Mouse (Mus musculus) heart, embryonic 16.5 days (tissue): ENCODE results near the gene Cacna2d2. TPM values are rescaled to one million over a fixed set of nuclear protein-coding genes. Genes with fewer than 3 reads are reported as not detected.

ENCODE experiments used
- ATAC-seq: fragments of 200-750 bp; cut with Nextera tagmentation; replicated peaks from 2 replicates; pipeline ENCODE4 v1.8.0; 2017; ENCODE audit warnings: moderate number of reproducible peaks; ENCODE audit not compliant: insufficient read depth, low FRiP score; ENCODE audit errors: extremely low read depth
- H3K27ac ChIP-seq: fragments of 300-500 bp; sonication (generic); 2 replicates; pipeline ENCODE4 v1.5.1; 2014; ENCODE audit warnings: mild to moderate bottlenecking, low read length, control low read depth, moderate library complexity
- H3K27me3 ChIP-seq: fragments of 300-500 bp; sonication (generic); 2 replicates; pipeline ENCODE4 v1.6.1; 2014; ENCODE audit warnings: low read length, mixed read lengths; ENCODE audit not compliant: control insufficient read depth, insufficient read depth
- H3K36me3 ChIP-seq: fragments of 300-500 bp; sonication (generic); 2 replicates; pipeline ENCODE4 v1.6.1; 2014; ENCODE audit not compliant: control insufficient read depth, insufficient read depth
- H3K4me1 ChIP-seq: fragments of 300-500 bp; sonication (generic); 2 replicates; pipeline ENCODE4 v1.6.1; 2014; ENCODE audit warnings: low read length, mixed read lengths; ENCODE audit not compliant: control insufficient read depth, insufficient read depth
- H3K4me2 ChIP-seq: fragments of 300-500 bp; sonication (generic); 2 replicates; pipeline ENCODE4 v1.6.1; 2014; ENCODE audit warnings: low read depth, mild to moderate bottlenecking, control low read depth, low read length
- H3K4me3 ChIP-seq: fragments of 300-500 bp; sonication (generic); 2 replicates; pipeline ENCODE4 v1.5.1; 2014; ENCODE audit warnings: mild to moderate bottlenecking, control low read depth, low read length
- H3K9ac ChIP-seq: fragments of 300-500 bp; sonication (generic); 2 replicates; pipeline ENCODE4 v1.6.1; 2014; ENCODE audit warnings: low read length, control low read depth
- H3K9me3 ChIP-seq: fragments of 300-500 bp; sonication (generic); replicated peaks from 2 replicates; pipeline ENCODE4 v1.6.1; 2016; ENCODE audit warnings: low read length; ENCODE audit not compliant: control insufficient read depth
- WGBS: fragments of 180-500 bp; shearing (Covaris S2); extraction: QIAGEN DNeasy Blood & Tissue Kit; methylation state at CpG from one replicate; pipeline ENCODE4 v1.1.7; 2014; 5-methylcytosine and 5-hydroxymethylcytosine counted together
- polyA plus RNA-seq: library from polyadenylated mRNA; unstranded; fragments of >200 nt; fragmentation: Nextera tagmentation; extraction: Ambion mirVana; gene quantifications from 2 replicates; pipeline ENCODE4 v1.2.1, GENCODE M21; 2015

Cacna2d2 gene
- polyA plus RNA-seq, 1 experiment from 2014 or later: 2.6 TPM

DNA sequence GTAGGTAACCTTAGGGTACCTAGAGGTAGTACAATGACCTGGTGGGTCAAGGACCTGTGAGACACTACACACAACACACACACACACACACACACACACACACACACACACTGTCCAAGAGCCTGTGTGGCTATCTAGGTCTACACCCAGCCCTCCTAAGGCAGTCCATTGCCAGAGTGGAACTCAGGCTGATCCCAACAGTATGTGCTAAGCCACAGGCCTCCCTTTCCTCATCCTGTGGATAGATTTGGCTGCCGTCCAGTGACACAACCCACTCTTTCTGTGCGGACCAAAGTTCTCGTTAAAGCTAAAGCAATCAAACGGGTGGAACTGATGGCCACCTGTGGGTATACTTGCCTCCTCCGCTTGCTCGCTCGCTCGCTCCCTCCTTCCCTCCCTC, 90.7 kb downstream of the Cacna2d2 start:
- Histone ChIP-seq H3K9ac (no peak overlapping the region), H3K36me3 (no peaks in the 10 kb centered on the region), H3K27ac (no peak overlapping the region), H3K9me3 (no peaks in the 10 kb centered on the region), H3K27me3 (no peaks in the 10 kb centered on the region), H3K4me1 (no peaks in the 10 kb centered on the region), H3K4me3 (no peak overlapping the region), H3K4me2 (no peak overlapping the region)
- no peak for ATAC-seq
- 48% methylated on average over 8 of the region's 8 CpGs for WGBS

- Histone ChIP-seq H3K4me3 (no peak overlapping the region), H3K27ac (no peak overlapping the region), H3K4me2 (no peak overlapping the region), H3K9ac (no peak overlapping the region), H3K36me3 (no peaks in the 10 kb centered on the region), H3K9me3 (no peaks in the 10 kb centered on the region), H3K27me3 (no peaks in the 10 kb centered on the region), H3K4me1 (no peaks in the 10 kb centered on the region)
- WGBS: 55% methylated on average over 6 of the region's 6 CpGs
- no peak for ATAC-seq
These were observed 91.2 kb downstream of the Cacna2d2 start for GRCm38 (mm10) chr9:107490625-107491024.

DNA sequence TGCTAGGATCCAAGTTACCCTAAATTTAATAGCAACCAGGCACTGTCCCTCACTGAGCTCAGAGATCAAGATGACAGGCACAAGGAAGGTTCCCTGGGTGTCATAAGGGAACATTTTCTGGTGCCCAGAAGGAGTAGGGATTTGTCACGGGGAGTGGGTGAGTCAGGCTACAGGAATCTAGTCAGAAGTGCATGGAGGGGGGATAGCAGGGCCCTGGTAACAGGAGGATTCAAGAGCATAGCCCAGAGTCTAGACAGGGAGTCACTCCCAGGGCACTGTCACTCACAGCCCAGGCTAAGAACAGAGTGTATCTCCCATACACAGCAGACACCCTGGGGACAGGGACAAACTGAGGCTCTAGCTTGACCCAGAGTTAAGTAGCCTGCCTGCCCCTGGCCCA, 94.1 kb downstream of the Cacna2d2 start:
- 22% methylated on average over 1 of the region's 1 CpGs for WGBS
- H3K4me3 ChIP-seq: no peak overlapping the region
- no peaks in the 10 kb centered on the region for H3K9me3 ChIP-seq
- H3K36me3 ChIP-seq: no peaks in the 10 kb centered on the region
- no peak overlapping the region for H3K27ac ChIP-seq
- no peaks in the 10 kb centered on the region for H3K27me3 ChIP-seq
- no peaks in the 10 kb centered on the region for H3K4me1 ChIP-seq
- ATAC-seq: no peak; the same call in 1 of the 2 replicates
- no peak overlapping the region for H3K9ac ChIP-seq
- no peak overlapping the region for H3K4me2 ChIP-seq

DNA sequence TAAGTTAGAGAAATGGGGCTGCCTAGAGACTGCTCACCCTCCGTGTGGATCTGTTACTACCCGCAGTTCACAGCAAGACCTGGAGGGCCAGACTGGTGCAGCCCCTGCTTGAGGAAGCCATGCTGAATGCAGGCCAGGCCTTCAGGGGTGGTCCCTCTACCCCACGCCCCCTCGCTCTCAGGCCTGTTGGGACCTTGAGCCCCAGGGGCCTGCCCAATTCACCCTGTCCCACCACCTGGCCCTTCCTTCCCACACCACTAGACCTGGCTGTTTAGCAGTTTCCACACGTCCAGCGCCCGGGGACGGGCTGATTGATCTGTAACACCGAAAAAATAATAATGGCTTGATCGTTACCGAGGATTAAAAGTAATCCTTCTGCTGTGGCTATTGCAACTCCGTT, 94.8 kb downstream of the Cacna2d2 start:
- no peak for ATAC-seq
- Histone ChIP-seq H3K9me3 (no peaks in the 10 kb centered on the region), H3K9ac (no peak overlapping the region), H3K4me3 (no peak overlapping the region), H3K4me1 (no peaks in the 10 kb centered on the region), H3K36me3 (no peaks in the 10 kb centered on the region), H3K4me2 (no peak overlapping the region), H3K27ac (no peak overlapping the region), H3K27me3 (no peaks in the 10 kb centered on the region)
- WGBS: 85% methylated on average over 12 of the region's 12 CpGs

GRCm38 (mm10) chr9:107496359-107496758, 96.9 kb downstream of the Cacna2d2 start:
- ATAC-seq: no peak
- no peak overlapping the region for H3K9ac ChIP-seq
- H3K4me2 ChIP-seq: no peak overlapping the region
- no peak overlapping the region for H3K27ac ChIP-seq
- H3K9me3 ChIP-seq: no peaks in the 10 kb centered on the region
- H3K4me1 ChIP-seq: 0 out of 2 replicates have a peak, but pooled peaks cover 3% of the 10 kb centered on the region
- H3K4me3 ChIP-seq: no peak overlapping the region
- H3K27me3 ChIP-seq: no peaks in the 10 kb centered on the region
- H3K36me3 ChIP-seq: no peaks in the 10 kb centered on the region
- WGBS: 86% methylated on average over 3 of the region's 3 CpGs

DNA sequence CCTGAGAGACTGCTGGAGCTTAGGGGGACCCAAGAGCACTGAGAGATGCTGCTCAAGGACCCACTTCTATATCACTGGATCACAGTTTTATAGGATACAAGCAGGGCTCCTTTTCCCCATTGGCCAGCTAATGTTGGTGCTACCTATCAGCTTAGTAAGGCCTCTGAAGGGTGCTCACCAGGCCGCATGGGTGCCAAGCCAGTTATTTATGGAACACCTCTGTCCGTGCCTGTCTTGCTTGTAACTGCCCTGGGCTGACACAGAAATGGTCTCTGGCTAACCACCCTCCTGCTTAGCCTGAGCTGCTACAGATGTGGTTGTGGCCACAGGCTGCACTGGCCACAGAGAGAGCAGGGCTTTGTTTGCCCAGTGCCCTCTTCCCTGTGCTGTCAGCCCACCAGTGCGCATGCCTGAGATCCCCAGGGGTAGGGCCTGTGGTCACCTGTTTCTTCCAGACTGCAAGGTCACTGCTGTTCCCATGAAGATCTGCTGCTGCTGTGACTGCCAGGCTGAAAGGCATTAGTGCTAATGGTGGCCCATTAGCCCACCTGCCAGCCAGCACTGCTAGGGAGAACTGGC, 101.4 kb downstream of the Cacna2d2 start:
- Histone ChIP-seq H3K4me1 (0 out of 2 replicates have a peak, but pooled peaks cover 3% of the 10 kb centered on the region), H3K9ac (no peak overlapping the region), H3K27ac (no peak overlapping the region), H3K4me3 (no peak overlapping the region), H3K4me2 (no peak overlapping the region), H3K27me3 (no peaks in the 10 kb centered on the region; the same call in 1 of the 2 replicates), H3K9me3 (no peaks in the 10 kb centered on the region), H3K36me3 (no peaks in the 10 kb centered on the region)
- 55% methylated on average over 3 of the region's 3 CpGs for WGBS
- no peak for ATAC-seq

DNA sequence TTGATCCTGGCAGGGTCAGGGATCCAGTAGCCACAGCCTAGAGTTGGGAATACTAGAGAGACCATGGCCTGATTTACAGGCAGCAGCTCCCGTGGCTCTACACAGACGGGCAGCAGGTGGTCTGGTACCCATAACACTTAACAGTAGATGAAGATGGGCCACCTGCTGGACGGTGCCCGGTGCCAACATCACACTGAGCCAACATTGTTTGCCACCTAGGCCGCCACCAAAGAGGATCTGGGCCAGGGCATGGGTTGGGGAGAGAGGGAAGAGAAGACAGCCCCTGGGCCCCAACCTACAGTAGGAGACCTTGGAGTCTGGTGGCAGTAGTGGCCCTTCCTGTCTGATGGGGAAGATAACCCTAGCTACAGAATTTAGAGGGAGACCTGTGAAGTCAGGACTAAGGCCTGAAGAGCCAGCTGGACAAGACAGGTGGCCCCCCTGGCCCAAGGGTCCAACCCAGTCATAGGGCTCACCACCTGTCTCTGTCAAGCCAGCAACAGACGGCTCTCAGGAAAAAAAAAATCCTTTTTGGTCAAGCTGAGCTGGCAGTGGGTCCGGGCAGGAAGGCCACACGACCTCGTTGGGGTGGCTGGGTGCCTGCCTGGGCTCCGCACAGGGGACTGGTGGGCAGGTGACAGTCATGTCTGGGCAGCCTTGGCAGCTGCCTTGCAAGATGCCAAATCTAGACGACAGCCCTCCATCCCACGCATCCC, 102.9 kb downstream of the Cacna2d2 start:
- 82% methylated on average over 12 of the region's 12 CpGs for WGBS
- no peak overlapping the region for H3K4me3 ChIP-seq
- H3K9ac ChIP-seq: no peak overlapping the region
- 0 out of 2 replicates have a peak, but pooled peaks cover 3% of the 10 kb centered on the region for H3K4me1 ChIP-seq
- no peak overlapping the region for H3K27ac ChIP-seq
- no peaks in the 10 kb centered on the region for H3K9me3 ChIP-seq
- H3K36me3 ChIP-seq: no peaks in the 10 kb centered on the region
- no peak overlapping the region for H3K4me2 ChIP-seq
- no peak for ATAC-seq
- H3K27me3 ChIP-seq: no peaks in the 10 kb centered on the region; the same call in 1 of the 2 replicates

DNA sequence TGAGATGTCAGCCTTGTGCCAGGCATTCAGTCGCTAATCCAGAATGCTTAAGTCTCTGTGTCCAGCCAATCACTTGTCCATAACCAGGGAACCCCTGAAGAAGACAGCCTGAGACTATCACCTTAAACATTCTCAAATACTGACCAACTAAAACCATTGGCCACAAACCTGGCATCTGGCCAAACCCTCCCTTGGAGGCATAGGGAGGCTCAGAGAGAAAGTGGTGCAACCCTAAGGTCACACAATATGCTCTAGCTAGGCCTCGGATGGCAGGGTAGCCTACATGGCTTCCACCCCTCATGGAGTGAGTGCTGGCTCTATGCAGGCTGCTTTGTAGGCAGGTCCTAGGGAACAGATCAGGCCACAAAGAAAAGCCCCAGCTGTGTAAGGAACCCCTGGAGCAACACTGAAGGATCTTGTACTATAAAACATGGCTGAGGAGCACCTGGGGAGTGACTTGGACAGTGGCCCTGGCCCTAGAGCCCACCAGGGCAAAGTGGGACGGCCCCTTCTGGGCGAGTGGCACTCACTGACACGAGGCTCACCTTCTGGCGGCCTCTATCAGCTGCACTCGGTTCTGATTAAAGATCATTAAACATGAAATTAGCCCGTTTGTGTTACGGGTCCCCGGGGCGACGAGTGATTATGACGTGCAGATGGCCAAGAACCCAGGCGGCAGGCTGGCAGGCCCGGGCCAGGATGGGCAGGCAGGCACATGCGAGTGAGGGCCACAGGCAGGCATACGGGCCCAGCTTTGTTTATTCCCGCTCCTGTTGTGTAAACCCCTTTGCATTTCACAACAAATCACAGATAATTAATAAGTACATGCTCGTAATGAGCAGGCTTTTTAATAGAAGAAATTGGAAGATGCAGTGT, 105.5 kb downstream of the Cacna2d2 start:
- no peaks in the 10 kb centered on the region for H3K36me3 ChIP-seq
- H3K27ac ChIP-seq: no peak overlapping the region
- 0 out of 2 replicates have a peak, but pooled peaks cover 3% of the 10 kb centered on the region for H3K4me1 ChIP-seq
- H3K9ac ChIP-seq: no peak overlapping the region
- 77% methylated on average over 19 of the region's 19 CpGs for WGBS
- H3K4me2 ChIP-seq: no peak overlapping the region
- no peak overlapping the region for H3K4me3 ChIP-seq
- no peaks in the 10 kb centered on the region; the same call in 1 of the 2 replicates for H3K27me3 ChIP-seq
- H3K9me3 ChIP-seq: no peaks in the 10 kb centered on the region
- no peak for ATAC-seq

- Histone ChIP-seq H3K27ac (no peak overlapping the region), H3K9ac (no peak overlapping the region), H3K36me3 (no peaks in the 10 kb centered on the region), H3K9me3 (no peaks in the 10 kb centered on the region), H3K4me1 (no peaks in the 10 kb centered on the region), H3K4me2 (no peak overlapping the region), H3K27me3 (no peaks in the 10 kb centered on the region; the same call in 1 of the 2 replicates), H3K4me3 (no peak overlapping the region)
- no peak for ATAC-seq
- 61% methylated on average over 10 of the region's 10 CpGs for WGBS
These were observed 108.9 kb downstream of the Cacna2d2 start for GRCm38 (mm10) chr9:107508266-107508665.
